Mouse (Mus musculus) spleen, postnatal 4 days (tissue): ENCODE data around the gene Olfr959.

Experiments used
- DNase-seq, 2 experiments: peaks; one replicate each; pipeline ENCODE4 v3.0.0; 2022; ENCODE audit warnings: low spot score in 2 of 2

Gene Olfr959

GRCm38 (mm10) chr9:39575469-39575868, at the start of gene Olfr959:
Olfr959 (minus strand) TSS chr9:39575569.
- DNase-seq = no peak

GRCm38 (mm10) chr9:39624711-39625110, 49.3 kb upstream of the Olfr959 start:
- no peak for DNase-seq

- DNase-seq = no peak
Observed at GRCm38 (mm10) chr9:39623783-39624182, 48.4 kb upstream of the Olfr959 start.

- DNase-seq = no peak
Observed at GRCm38 (mm10) chr9:39621073-39621472, 45.7 kb upstream of the Olfr959 start, which contains the start of gene Olfr960. Olfr960 (plus strand) TSS chr9:39621373.

GRCm38 (mm10) chr9:39611953-39612352, 36.6 kb upstream of the Olfr959 start:
- DNase-seq = no peak

- DNase-seq = no peak
Observed at GRCm38 (mm10) chr9:39610355-39610754, 35.0 kb upstream of the Olfr959 start, which contains the start of gene Olfr148. Olfr148 (plus strand) TSS chr9:39610655.

GRCm38 (mm10) chr9:39608497-39608896, 33.1 kb upstream of the Olfr959 start:
- no peak for DNase-seq

- no peak for DNase-seq
Observed at GRCm38 (mm10) chr9:39603999-39604453, 28.7 kb upstream of the Olfr959 start, which contains the start of gene AW551984. AW551984 (minus strand) TSS chr9:39604403.

GRCm38 (mm10) chr9:39603333-39603845, 28.0 kb upstream of the Olfr959 start:
- DNase-seq = no peak

- no peak for DNase-seq
Observed at GRCm38 (mm10) chr9:39602536-39603332, 27.4 kb upstream of the Olfr959 start.

GRCm38 (mm10) chr9:39577050-39577449, 1.7 kb upstream of the Olfr959 start:
- no peak for DNase-seq

- no peak for DNase-seq
Observed at GRCm38 (mm10) chr9:39558349-39558647, 17.1 kb downstream of the Olfr959 start.

- DNase-seq = no peak
Observed at GRCm38 (mm10) chr9:39557529-39558348, 17.6 kb downstream of the Olfr959 start.

- no peak for DNase-seq
Observed at GRCm38 (mm10) chr9:39553946-39554345, 21.4 kb downstream of the Olfr959 start, which contains the start of gene Olfr958. Olfr958 (minus strand) TSS chr9:39554054.

GRCm38 (mm10) chr9:39550806-39551205, 24.6 kb downstream of the Olfr959 start:
- no peak for DNase-seq

GRCm38 (mm10) chr9:39523616-39524285, 51.6 kb downstream of the Olfr959 start:
- DNase-seq = no peak
